Mouse (Mus musculus) left cerebral cortex, postnatal 14 days (tissue): ENCODE measurements at regions not wholly inside any gene's neighbourhood (a gene's known extent, or its start where the extent isn't known, plus 50 kb on each side); places are given as distances from the start of the nearest gene placed in this dataset.

ENCODE experiments used
- DNase-seq, 2 experiments: peaks; one replicate each; pipeline ENCODE4 v3.0.0; 2021 to 2022; ENCODE audit warnings: low spot score in 2 of 2, mixed read lengths in 1 of 2
- intact Hi-C: fragments of 180-260 bp; cut with DNase I; formaldehyde crosslinking; loops from one replicate; pipeline ENCODE4 v1.15.1; 2025

GRCm38 (mm10) chr4:105531651-105532425, 257.8 kb upstream of the Gm12728 start:
- intact Hi-C loops, result no loop called here

GRCm38 (mm10) chr4:105535451-105535850, 254.2 kb upstream of the Gm12728 start:
- no peak for DNase-seq
- intact Hi-C loops, result no loop called here

More at GRCm38 (mm10) chr4:105531651-105532425, 257.8 kb upstream of the Gm12728 start:
- DNase-seq, result no peak

- intact Hi-C loops, result no loop called here
- DNase-seq, result no peak
These were observed 244.2 kb upstream of the Gm12728 start for GRCm38 (mm10) chr4:105545486-105545885.

- no peak for DNase-seq
- intact Hi-C loops, result no loop called here
These were observed 239.8 kb upstream of the Gm12728 start for GRCm38 (mm10) chr4:105549744-105550440.

- intact Hi-C loops, result no loop called here
- no peak for DNase-seq
These were observed 237.5 kb upstream of the Gm12728 start for GRCm38 (mm10) chr4:105551966-105552685.

- no peak for DNase-seq
- intact Hi-C loops, result no loop called here
These were observed 234.7 kb upstream of the Gm12728 start for GRCm38 (mm10) chr4:105554994-105555393.

- DNase-seq, result no peak
- intact Hi-C loops, result no loop called here
These were observed 233.7 kb upstream of the Gm12728 start for GRCm38 (mm10) chr4:105555941-105556340.

- intact Hi-C loops, result no loop called here
- DNase-seq, result no peak
These were observed 232.3 kb upstream of the Gm12728 start for GRCm38 (mm10) chr4:105557396-105557795.

- intact Hi-C loops, result no loop called here
- no peak for DNase-seq
These were observed 229.6 kb upstream of the Gm12728 start for GRCm38 (mm10) chr4:105560055-105560454.

- DNase-seq, result no peak
- intact Hi-C loops, result no loop called here
These were observed 228.9 kb upstream of the Gm12728 start for GRCm38 (mm10) chr4:105560781-105561180.

- intact Hi-C loops, result no loop called here
- no peak for DNase-seq
These were observed 228.1 kb upstream of the Gm12728 start for GRCm38 (mm10) chr4:105561611-105562010.

GRCm38 (mm10) chr4:105565796-105566195, 223.9 kb upstream of the Gm12728 start:
- intact Hi-C loops, result no loop called here

GRCm38 (mm10) chr4:105566513-105567457, 222.9 kb upstream of the Gm12728 start:
- intact Hi-C loops, result no loop called here
- no peak for DNase-seq

More at GRCm38 (mm10) chr4:105565796-105566195, 223.9 kb upstream of the Gm12728 start:
- no peak for DNase-seq

GRCm38 (mm10) chr4:105569671-105570070, 220.0 kb upstream of the Gm12728 start:
- no peak for DNase-seq

GRCm38 (mm10) chr4:105575550-105575949, 214.1 kb upstream of the Gm12728 start:
- intact Hi-C loops, result no loop called here
- DNase-seq, result no peak

More at GRCm38 (mm10) chr4:105569671-105570070, 220.0 kb upstream of the Gm12728 start:
- intact Hi-C loops, result no loop called here

- no peak for DNase-seq
- intact Hi-C loops, result no loop called here
These were observed 208.7 kb upstream of the Gm12728 start for GRCm38 (mm10) chr4:105580987-105581386.

- intact Hi-C loops, result no loop called here
- no peak for DNase-seq
These were observed 205.2 kb upstream of the Gm12728 start for GRCm38 (mm10) chr4:105584329-105584925.

GRCm38 (mm10) chr4:105603661-105604060, 186.0 kb upstream of the Gm12728 start:
- DNase-seq, result no peak

GRCm38 (mm10) chr4:105604607-105605006, 185.1 kb upstream of the Gm12728 start:
- intact Hi-C loops, result no loop called here
- no peak for DNase-seq

More at GRCm38 (mm10) chr4:105603661-105604060, 186.0 kb upstream of the Gm12728 start:
- intact Hi-C loops, result no loop called here
